Mouse (Mus musculus): ENCODE results near the gene Zfand4.
"Not testable (repeated sequence)": the region's sequence is repeated elsewhere in the genome, so short reads cannot be mapped to it uniquely, and the experiment has no call there.

Zfand4 gene

DNA sequence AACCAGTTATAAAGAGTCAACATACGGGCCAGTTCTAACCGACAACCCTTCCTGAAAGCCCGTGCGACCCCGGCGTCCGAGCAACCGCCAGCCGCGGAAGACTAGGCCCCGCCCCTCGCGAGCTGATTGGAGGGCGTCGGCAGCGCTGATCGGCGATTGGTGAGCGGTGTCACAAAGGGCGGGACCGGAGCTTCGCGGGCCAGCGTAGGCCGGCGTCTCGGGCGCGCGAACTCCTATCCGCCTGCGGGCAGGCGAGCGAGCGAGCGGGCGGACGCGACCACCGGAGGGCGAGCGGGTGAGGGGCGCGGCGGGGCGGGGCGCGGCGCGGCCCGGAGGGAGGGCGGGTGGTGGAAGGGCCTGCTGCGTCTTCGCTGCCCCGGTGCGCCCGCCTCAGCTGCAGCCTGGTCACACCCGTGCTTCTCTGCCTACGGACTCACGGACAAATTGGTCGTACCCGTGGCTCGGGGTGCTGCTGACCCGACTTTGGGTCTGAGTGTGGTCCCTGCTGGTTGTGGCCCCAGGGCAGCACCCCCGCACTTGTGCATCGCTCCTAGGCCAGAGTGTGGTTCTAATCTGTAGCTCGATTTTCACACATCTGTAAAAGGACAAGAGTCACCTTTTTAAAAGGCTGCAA, at the start of gene Zfand4:
Gene Zfand4 (plus strand): TSS at position 205 of the 634 bp plus-strand sequence.
- peak; percentile 93 to 95 for DNase-seq

DNA sequence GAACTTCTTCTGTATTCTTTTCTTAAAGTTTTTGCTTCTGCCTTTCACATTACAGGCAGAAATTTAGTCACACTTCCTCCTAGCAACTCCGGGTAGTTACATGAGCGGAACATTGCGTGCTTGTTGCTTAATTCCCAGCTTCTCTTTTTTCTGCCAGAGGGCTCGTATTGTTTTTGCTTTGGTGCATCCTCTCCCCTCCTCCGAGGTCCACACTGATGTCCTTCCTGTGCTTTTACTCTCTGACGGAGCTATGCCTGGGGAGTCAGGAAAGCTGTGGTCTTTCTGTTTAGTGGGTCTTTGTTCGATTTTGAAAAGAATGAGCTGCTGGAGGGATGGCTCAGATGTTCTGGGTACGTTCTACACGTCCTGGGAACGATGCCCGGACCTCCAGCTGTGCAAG, 36.3 kb upstream of the Zfand4 start:
- no peak for DNase-seq

GRCm38 (mm10) chr6:116228785-116229525, 35.1 kb upstream of the Zfand4 start:
- DNase-seq, result peak; percentile 54 to 59

DNA sequence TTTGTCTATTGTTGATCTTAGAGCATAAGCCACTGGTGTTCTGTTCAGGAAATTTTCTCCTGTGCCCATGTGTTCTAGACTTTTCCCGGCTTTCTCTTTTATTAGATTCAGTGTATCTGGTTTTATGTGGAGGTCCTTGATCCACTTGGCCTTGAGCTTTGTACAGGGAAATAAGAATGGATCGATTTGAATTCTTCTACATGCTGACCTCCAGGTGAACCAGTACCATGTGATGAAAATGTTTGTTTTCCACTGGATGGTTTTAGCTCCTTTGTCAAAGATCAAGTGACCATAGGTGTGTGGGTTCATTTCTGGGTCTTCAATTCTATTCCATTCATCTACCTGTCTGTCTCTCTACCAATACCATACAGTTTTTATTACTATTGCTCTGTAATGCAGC, 29.2 kb upstream of the Zfand4 start:
- not testable (repeated sequence) for DNase-seq

GRCm38 (mm10) chr6:116235336-116235735, 28.7 kb upstream of the Zfand4 start:
- DNase-seq, result no peak

GRCm38 (mm10) chr6:116238083-116238482, 25.9 kb upstream of the Zfand4 start:
- no peak for DNase-seq

DNA sequence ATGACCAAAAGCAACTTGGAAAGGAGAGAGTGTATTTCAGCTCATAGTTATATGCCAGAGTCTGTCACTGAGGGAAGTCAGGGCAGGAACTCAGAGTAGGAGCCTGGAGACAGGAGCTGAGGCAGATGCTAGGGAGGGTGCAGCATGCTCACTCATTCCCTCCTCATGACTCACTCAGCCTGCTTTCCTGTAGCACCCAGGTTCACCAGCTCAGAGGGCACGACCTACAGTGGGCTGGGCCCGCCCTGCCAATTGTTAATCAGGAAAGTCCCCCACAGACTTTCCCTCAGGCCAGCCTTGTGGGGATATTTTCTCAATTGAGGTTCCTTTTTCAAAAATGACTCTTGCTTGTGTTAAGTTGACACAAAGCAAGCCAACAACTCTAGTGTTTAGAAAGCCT, 23.7 kb upstream of the Zfand4 start:
- no peak for DNase-seq

DNA sequence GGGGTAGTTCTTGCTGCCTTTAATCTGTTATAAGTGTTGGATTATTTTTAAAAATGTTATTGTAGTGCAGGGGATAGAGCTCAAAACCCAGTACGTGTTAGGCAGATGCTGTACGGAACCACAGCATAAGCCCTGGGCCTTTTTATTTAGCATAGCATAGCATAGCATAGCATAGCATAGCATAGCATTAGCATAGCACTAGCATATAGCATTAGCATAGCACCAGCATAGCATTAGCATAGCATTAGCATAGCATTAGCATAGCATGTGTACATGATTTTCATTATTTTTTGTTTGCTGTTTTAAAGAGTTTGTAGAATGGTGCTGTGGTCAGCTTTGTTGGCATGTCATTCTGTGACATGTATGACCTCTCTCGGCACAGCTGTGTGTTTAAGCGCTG, 4.4 kb upstream of the Zfand4 start:
- no peak for DNase-seq

- no peak for DNase-seq
Observed at GRCm38 (mm10) chr6:116260481-116260880, 3.5 kb upstream of the Zfand4 start.

GRCm38 (mm10) chr6:116262824-116263223, 1.2 kb upstream of the Zfand4 start:
- DNase-seq, result no peak

- DNase-seq, result no peak
Observed at GRCm38 (mm10) chr6:116264836-116265235, 814 bp downstream of the Zfand4 start.

DNA sequence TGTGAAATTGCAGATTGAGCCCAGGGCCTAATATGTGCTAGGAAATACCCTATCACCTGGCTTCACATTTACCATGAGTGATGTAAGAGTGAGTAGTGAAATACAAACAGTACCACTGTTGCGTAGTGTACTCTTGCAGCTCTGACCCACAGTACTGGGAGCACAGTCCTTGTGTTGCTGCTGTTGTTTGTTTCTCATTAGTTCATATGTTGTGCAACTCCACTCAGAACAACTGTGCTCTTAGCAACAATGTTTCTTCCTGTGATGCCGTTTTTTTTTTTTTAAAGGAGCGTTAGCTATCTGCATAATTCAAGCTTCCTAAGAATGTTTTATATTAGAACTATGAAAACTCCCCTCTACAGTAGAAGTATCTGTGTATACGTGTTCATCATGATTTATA, 1.6 kb downstream of the Zfand4 start:
- no peak for DNase-seq

- peak; percentile 27 to 54 for DNase-seq
Observed at GRCm38 (mm10) chr6:116266273-116267109, 2.5 kb downstream of the Zfand4 start.

DNA sequence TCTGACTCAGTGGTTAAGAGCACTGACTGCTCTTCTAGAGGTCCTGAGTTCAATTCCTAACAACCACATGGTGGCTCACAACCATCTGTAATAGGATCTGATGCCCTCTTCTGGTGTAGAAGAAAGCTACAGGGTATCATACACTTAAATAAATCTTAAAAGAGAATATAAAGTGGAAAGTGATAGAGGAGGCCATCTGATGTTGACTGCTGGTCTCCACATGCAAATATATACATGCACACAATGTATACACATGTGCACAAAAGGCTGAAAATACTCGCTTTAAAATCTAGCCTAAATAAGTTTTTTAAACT, 3.0 kb downstream of the Zfand4 start:
- DNase-seq, result no peak

DNA sequence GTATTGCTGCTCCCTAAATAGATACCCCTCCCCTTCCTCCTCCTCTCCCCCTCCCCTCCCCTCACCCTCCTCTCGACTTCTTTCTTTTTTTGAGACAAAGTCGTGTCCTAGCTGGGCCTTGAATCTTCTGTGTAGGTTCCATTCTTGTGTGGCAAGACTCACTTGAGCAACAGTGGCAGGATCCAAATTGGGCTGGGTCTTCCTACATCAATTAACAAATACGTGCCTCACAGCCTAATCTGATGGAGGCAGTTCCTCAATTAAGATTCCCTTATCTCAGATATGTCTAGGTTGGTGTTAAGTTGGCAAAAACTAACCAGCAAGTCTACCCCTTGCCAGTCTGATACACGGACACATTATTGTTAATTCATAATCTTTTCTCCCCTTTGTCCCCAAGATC, 11.7 kb downstream of the Zfand4 start:
- no peak for DNase-seq

DNA sequence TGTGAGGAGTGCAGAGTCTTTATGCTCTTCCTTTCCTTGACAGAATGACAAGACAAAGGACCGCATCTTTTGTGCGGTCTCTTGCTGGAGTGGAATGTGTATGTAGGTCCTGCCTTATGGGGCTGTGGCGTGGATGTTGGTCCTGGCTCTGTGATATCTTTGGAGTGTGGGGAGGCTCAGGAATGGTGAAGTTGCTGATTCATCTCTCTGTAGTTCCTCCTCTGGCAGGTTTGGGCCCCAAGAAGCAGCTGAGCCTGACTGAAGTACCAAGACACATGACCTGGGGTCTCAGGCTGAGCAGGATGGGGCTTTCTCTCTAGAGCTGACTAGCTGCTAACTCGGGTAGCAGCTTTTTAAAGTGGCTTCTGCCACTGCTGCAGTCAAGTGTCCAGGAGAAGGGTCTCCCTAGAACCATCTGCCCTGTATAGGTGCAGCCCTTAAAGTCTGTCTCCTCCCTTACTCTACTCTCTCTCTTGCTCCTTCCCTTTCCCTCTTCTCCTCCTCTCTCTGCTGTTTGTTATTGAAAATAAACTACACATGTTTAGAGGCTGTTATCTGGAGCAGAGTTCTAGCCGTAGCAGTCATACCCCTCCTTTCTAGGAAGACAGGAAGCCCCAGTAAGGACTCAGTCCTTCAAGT, 14.8 kb downstream of the Zfand4 start:
- no peak for DNase-seq

DNA sequence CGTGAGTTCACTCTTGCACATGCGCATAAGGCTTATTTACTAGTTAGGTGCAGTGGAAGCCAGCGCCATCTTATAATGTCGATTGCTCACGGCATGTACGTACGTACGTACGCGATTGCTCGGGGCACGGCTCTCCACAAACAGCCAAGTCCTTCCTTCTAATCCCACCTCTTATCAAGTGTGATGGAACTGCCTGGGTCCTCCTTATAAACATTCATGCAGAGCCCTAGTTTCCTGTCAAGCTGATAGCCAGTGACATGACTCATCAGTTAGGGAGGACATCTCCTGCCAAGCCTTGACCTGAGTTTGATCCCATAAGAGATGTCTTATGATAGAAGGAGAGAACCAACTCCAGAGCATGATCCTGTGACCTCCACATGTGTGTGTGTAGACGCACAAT, 17.0 kb downstream of the Zfand4 start:
- no peak for DNase-seq

GRCm38 (mm10) chr6:116282546-116282945, 18.5 kb downstream of the Zfand4 start:
- peak; percentile 31 to 42 for DNase-seq

GRCm38 (mm10) chr6:116283280-116283679, 19.3 kb downstream of the Zfand4 start:
- DNase-seq, result no peak

DNA sequence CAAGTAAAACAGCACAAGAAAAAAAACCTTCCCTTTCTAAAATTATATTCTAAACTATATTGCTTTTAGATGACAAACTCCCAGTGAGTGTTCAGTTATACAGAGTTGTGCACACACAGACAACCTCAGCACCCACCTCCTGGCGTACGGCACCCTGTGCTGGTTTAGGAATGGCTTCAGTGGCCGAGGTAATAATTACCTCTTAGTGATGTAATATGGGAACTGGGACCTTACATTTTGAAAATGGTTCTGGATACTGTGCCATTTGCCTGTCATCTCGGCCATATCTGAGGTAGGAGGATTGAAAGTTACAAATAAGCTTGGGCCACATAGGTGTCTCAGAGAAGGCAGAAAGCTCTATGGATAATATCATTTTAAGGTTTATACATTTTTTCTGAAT, 22.3 kb downstream of the Zfand4 start:
- DNase-seq, result no peak

- DNase-seq, result peak; percentile 47 to 72
Observed at GRCm38 (mm10) chr6:116286870-116287575, 23.0 kb downstream of the Zfand4 start.

DNA sequence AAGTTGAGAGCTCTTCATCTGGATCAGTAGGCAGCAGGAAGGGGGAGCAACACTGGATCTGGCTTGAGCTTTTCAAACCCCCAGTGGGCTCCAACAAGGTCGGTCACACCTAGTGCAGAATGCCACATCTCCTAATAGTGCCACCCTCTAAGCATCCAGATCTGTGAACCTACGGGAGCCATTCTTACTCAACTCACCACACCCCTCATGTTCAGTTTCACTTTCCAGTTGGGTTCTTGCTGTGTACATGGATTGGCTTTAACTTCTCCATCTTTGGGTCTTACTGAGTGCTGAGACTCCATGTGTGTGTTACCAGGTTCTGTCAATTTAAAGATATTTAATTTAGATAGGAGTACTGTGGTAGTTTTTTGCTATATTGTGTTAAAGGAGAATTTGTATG, 47.4 kb downstream of the Zfand4 start:
- DNase-seq, result no peak

DNA sequence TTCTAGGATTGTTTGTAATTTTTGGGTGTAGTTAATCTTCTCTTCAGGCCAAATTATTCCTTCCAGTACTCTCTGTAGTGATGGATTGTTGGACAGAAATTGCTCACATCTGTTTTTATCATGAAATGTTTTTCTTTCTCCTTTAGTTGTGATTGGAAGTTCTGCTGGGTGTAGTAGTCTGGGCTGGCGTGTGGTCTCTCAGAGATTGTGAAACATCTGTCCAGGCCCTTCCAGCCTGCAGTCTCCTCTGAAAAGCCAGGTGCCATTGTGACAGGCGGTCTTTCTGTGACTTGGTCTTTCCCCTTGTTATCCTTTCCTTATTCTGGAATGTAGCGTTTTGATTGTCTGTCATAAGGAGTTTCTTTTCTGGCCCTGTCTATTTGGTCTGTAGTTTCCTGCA, 55.2 kb downstream of the Zfand4 start:
- DNase-seq, result no peak

Data from thymus, postnatal 36 days (tissue).